Mouse (Mus musculus): Measurements from ENCODE around the gene Rtkn2.

GRCm38 (mm10) chr10:68030027-68030426 is 50.7 kb downstream of the Rtkn2 start:
- TF ChIP-seq CTCF (conservative IDR thresholded peaks at IDR 0.05; ENCODE audit: insufficient read depth, insufficient read length, low read depth, low read length), result no peak
- TF ChIP-seq POLR2A (IDR thresholded peaks at IDR 0.05; ENCODE audit: low read depth, low read length), result no peak

Measured in kidney, adult 2 months (tissue).